Mouse (Mus musculus): ENCODE results near the gene Cxcr3.

Gene Cxcr3

GRCm38 (mm10) chrX:101733828-101734319 is at the start of gene Cxcr3:
Gene Cxcr3, minus strand, starts transcription at chrX:101734269.
- DNase-seq (ENCODE audit: low read depth, low spot score) = peak; percentile 43

- DNase-seq (ENCODE audit: low read depth, low spot score) = peak; percentile 65
These were observed 38.0 kb upstream of the Cxcr3 start for GRCm38 (mm10) chrX:101772035-101772434.

DNA sequence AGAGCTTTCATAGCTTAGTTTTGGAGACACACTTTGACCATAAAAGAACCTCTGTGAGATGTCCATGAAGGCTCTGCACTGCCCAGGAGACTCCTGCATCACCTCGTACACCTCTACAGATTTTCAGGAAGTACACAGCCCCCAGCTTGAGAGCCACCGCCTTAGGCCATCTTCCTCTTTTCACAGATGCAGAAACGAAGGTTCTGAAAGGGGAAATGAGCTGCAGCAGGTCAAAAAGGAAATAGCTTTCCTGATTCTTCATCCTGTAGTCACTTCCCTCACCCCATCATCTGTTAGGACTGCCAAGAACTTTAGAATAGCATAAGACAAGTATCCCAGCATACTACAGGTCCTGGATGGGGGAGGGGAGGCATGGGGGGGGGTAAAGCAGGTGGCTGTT is 36.2 kb upstream of the Cxcr3 start:
- peak; percentile 65 for DNase-seq (ENCODE audit: low read depth, low spot score)

- no peak for DNase-seq (ENCODE audit: low read depth, low spot score)
These were observed 35.4 kb upstream of the Cxcr3 start for GRCm38 (mm10) chrX:101769478-101769877.

- no peak for DNase-seq (ENCODE audit: low read depth, low spot score)
These were observed 33.2 kb upstream of the Cxcr3 start for GRCm38 (mm10) chrX:101767280-101767679.

DNA sequence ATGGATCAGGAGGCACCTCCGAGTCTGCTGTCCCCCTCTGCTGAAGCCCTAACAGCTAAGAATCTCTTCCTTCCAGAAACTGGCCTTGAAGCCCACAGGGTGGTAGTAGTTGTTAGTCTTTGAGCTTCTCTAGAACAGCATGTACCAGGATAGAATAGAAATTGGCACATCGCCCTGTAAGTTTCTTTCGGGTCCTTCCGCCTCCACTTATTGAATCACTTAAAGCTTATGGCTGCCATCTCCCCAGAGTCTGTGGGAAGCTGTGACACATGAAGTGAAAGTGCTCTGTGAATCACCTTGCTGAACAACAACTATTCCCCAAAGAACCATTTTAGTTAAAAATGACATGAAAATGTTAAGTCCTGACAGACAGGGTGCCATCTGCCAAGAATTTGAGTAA is 31.0 kb upstream of the Cxcr3 start:
- no peak for DNase-seq (ENCODE audit: low read depth, low spot score)

DNA sequence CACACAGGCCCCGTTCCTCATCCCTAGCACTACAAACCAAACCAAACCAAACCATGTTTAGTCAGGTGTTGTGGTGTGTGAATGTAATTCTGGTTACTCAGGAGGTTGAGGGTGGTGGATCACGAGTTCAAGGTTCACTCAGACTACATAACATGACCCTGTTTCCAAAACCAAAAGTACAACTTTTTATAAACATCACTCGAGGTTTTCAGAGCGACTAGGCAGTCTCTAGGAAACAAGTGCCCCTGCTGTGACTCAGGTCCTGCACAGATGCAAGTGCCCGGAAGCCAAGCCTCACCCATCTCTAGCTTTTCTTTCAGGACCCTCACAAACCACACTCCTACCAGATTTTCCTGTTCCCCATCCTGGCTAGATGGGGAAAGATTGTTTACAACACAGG is 30.6 kb upstream of the Cxcr3 start:
- DNase-seq (ENCODE audit: low read depth, low spot score) = no peak

DNA sequence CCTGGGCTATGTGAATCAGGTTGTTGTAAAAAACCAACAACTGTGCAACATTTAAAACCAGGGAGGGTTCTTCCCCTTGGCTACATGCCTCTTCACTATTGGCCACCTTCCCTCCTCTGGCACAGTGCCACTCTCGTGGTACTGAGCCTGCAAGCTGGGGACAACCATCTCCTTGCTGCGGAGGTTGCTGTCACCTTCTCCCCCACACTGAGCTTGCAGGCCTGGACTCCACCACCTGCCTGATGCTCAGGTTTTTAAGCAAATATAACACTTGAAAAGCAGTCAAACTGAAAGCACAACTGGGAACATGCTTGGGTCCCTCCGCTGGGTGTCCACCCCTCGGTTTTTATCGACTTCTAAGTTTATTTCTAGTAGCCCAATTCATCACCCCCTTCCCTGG is 20.4 kb upstream of the Cxcr3 start:
- peak; percentile 84 for DNase-seq (ENCODE audit: low read depth, low spot score)

- DNase-seq (ENCODE audit: low read depth, low spot score) = no peak
These were observed 16.1 kb upstream of the Cxcr3 start for GRCm38 (mm10) chrX:101750144-101750543.

- DNase-seq (ENCODE audit: low read depth, low spot score) = no peak
These were observed 7.0 kb upstream of the Cxcr3 start for GRCm38 (mm10) chrX:101741064-101741433.

GRCm38 (mm10) chrX:101740335-101741063 is 6.4 kb upstream of the Cxcr3 start:
- no peak for DNase-seq (ENCODE audit: low read depth, low spot score)

GRCm38 (mm10) chrX:101737201-101737600 is 3.1 kb upstream of the Cxcr3 start:
- DNase-seq (ENCODE audit: low read depth, low spot score) = peak; percentile 68

- DNase-seq (ENCODE audit: low read depth, low spot score) = no peak
These were observed 912 bp upstream of the Cxcr3 start for GRCm38 (mm10) chrX:101734981-101735380.

DNA sequence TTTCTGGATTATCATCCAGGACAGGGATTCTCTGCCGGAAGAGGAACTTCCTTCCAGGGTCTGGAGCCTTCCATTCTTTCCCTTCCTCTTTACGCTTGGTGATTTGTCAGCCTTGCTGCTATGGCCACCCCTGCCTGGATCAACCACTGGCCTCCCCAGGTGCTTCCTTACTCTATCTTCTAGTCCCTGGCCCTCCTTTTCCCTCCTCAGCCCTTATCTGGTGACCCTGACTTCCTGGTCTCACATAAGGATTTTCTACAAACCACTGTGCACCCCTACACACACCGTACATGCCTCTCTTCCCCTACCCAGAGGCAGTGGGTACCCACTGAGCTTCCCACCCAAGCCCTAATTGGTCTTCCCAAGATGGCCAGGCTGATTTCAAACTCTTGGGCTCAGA is 781 bp downstream of the Cxcr3 start:
- no peak for DNase-seq (ENCODE audit: low read depth, low spot score)

DNA sequence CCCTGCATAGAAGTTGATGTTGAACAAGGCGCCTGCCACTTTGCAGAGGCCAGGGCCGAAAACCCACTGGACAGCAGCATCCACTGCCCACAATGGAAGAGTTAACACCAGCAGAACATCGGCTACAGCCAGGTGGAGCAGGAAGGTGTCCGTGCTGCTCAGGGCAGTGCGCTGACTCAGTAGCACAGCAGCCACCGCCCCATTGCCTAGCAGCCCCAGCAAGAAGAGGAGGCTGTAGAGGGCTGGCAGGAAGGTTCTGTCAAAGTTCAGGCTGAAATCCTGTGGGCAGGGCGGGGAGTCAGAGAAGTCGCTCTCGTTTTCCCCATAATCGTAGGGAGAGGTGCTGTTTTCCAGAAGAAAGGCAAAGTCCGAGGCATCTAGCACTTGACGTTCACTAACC is 1.4 kb downstream of the Cxcr3 start:
- no peak for DNase-seq (ENCODE audit: low read depth, low spot score)

DNA sequence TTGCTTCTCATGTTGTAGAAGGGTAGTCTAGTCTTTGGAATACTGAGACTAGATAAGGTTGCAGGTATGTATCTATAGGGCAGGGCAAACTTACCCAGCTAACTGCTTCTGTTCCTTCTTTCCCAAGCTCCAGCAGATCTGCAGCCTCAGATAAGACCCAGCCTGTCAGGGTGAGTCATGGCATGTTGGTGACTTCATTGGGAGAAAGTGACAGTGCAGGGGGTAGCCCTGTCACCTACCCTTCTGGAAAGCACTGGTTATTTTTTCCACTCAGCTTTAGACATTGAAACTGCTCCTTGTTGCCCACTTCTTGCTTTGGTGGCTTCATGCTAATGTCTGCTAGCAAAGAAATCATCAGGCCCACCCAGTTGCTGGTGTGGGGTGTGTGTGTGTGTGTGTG is 4.1 kb downstream of the Cxcr3 start:
- DNase-seq (ENCODE audit: low read depth, low spot score) = no peak

GRCm38 (mm10) chrX:101720401-101720800 is 13.7 kb downstream of the Cxcr3 start:
- DNase-seq (ENCODE audit: low read depth, low spot score) = no peak

DNA sequence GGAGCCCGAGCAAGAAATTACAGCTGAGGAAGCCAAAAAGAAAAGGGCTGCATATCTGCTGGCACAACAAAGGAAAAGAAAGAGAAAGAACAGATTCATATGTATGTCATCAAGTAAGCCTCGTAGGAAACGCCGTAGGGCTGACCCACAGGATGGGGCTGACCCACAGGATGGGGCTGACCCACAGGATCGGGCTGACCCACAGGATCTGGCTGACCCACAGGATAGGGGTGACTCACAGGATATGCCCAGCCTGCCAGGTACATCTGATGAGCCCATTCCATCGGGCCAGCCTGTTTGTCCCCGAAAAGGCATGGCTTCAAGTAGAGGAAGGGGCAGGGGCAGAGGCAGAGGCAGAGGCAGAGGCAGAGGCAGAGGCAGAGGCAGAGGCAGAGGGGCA is 29.0 kb downstream of the Cxcr3 start:
- no peak for DNase-seq (ENCODE audit: low read depth, low spot score)

GRCm38 (mm10) chrX:101698232-101698631 is 35.8 kb downstream of the Cxcr3 start:
- no peak for DNase-seq (ENCODE audit: low read depth, low spot score)

DNA sequence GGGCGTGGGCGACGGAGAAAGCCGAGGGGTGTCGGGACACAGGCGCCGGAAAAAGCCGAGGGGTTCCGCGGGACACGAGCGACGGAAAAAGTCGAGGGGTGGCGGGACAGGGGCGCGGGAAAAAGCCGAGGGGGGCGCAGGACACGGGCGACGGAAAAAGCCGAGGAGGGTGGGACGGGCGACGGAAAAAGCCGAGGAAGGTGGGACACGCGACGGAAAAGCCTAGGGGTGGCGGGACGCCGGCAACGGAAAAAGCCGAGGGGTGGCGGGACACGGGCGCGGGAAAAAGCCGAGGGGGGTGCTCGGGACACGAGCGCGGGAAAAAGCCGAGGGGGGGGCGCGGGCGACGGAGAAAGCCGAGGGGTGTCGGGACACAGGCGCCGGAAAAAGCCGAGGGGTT is 36.5 kb downstream of the Cxcr3 start:
- no peak for DNase-seq (ENCODE audit: low read depth, low spot score)

- no peak for DNase-seq (ENCODE audit: low read depth, low spot score)
These were observed 38.4 kb downstream of the Cxcr3 start for GRCm38 (mm10) chrX:101695686-101696085.
